Mouse (Mus musculus): Measurements from ENCODE around the gene Tex22.

GRCm38 (mm10) chr12:113114856-113115538 lies 40.7 kb downstream of the Tex22 start:
- TF ChIP-seq CTCF (IDR thresholded peaks at IDR 0.05; ENCODE audit: low read depth) (no peak), EP300 (IDR thresholded peaks at IDR 0.05; ENCODE audit: low read depth) (no peak)

All from heart, postnatal 0 days (tissue).